Mouse (Mus musculus): ENCODE results near the gene Krt222. TPM values are rescaled to one million over a fixed set of nuclear protein-coding genes. Genes with fewer than 3 reads are reported as not detected.

Gene Krt222
- polyA plus RNA-seq, 1 experiment from 2014 or later, result 0.68 TPM

DNA sequence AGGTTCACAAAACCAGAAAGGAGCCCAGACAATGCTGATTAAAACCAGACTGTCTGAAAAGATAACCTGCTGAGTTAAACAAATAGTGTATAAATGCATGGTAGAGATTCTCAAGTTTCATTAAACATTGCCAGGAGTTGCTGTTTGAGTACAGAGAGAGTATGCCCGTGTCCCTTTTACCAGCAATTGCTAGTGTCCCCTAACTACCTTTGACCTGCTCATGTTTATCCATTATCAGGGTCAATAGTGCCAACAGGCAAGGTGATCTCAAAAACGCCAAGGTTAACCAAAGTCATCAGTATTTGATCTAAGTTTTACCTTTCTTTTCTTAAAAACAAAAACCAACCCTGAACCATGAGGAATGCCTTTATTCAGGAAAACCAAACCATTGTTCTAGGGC lies 31.9 kb downstream of the Krt222 start:
- no peak overlapping the region for H3K27ac ChIP-seq (ENCODE audit: low read length)
- no peak overlapping the region for H3K4me3 ChIP-seq (ENCODE audit: low read depth, low read length)
- no peak overlapping the region for H3K9ac ChIP-seq (replicated peaks; ENCODE audit: low read depth, low read length)
- no peaks in the 10 kb centered on the region for H3K27me3 ChIP-seq (ENCODE audit: control insufficient read depth, insufficient read depth, low read length)
- H3K9me3 ChIP-seq (ENCODE audit: control insufficient read depth, low read depth, low read length), result no peaks in the 10 kb centered on the region
- H3K4me1 ChIP-seq (ENCODE audit: control insufficient read depth, insufficient read depth, low read length), result no peaks in the 10 kb centered on the region
- H3K4me2 ChIP-seq (replicated peaks; ENCODE audit: low read depth, low read length), result no peak overlapping the region
- ATAC-seq (ENCODE audit: insufficient number of reproducible peaks, insufficient read depth, low FRiP score, low read depth), result no peak
- 59% methylated on average over 2 of the region's 2 CpGs for WGBS
- peaks cover 69% of the 10 kb centered on the region for H3K36me3 ChIP-seq (ENCODE audit: control insufficient read depth, insufficient read depth, low read length)

DNA sequence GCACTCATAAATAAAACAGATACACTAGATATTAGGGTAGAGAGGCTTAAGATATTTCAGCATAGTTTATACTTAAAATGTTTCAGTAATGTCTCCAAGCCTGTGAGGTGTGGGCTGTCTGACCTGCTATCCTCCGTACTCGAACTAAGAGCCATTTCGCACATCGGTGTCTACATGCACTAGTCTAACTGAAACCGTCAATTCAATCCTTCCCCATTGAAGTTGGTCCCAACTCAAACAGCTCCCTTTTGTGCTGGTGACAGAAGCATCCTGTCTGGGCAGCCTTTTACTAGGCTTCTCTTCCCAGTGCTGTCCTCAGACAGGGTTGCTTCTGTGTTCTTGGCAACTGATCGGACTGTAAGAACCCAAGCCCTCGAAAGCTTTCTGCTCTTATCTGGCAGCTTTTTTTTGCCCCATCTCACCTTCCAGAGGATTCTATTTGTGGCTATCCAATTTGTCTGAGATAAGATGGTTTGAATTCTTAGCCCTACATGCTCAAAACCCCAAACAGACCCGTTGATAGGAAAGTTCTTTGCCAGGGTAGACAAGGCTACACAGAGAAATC lies 35.7 kb downstream of the Krt222 start:
- H3K27ac ChIP-seq (ENCODE audit: low read length), result no peak overlapping the region
- H3K4me3 ChIP-seq (ENCODE audit: low read depth, low read length), result no peak overlapping the region
- H3K9ac ChIP-seq (replicated peaks; ENCODE audit: low read depth, low read length), result no peak overlapping the region
- no peaks in the 10 kb centered on the region for H3K27me3 ChIP-seq (ENCODE audit: control insufficient read depth, insufficient read depth, low read length)
- H3K36me3 ChIP-seq (ENCODE audit: control insufficient read depth, insufficient read depth, low read length), result peaks cover 32% of the 10 kb centered on the region
- no peak for ATAC-seq (ENCODE audit: insufficient number of reproducible peaks, insufficient read depth, low FRiP score, low read depth)
- H3K4me2 ChIP-seq (replicated peaks; ENCODE audit: low read depth, low read length), result no peak overlapping the region
- no peaks in the 10 kb centered on the region for H3K9me3 ChIP-seq (ENCODE audit: control insufficient read depth, low read depth, low read length)
- H3K4me1 ChIP-seq (ENCODE audit: control insufficient read depth, insufficient read depth, low read length), result no peaks in the 10 kb centered on the region
- WGBS, result 76% methylated on average over 8 of the region's 8 CpGs

DNA sequence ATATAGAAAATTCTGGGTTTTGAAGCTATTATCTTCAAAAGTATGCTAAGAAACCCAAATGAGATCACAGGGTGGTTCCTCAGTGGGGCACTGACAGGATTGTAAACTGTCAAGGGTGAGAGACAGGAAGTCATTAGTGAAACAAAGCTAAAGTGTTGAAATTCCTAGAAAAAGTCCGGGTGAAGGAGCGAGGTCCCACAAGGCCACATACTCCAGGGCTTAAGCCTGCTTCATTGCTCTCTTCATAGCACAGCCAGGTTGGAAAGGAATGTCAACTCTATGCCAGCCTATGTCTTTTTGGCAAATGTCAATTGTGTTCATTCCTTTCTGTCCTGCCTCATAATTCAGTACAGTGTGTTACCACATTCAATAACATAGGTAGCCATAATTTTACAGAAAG lies 36.4 kb downstream of the Krt222 start:
- WGBS, result 10% methylated on average over 2 of the region's 2 CpGs
- H3K27me3 ChIP-seq (ENCODE audit: control insufficient read depth, insufficient read depth, low read length), result no peaks in the 10 kb centered on the region
- no peak overlapping the region for H3K9ac ChIP-seq (replicated peaks; ENCODE audit: low read depth, low read length)
- ATAC-seq (ENCODE audit: insufficient number of reproducible peaks, insufficient read depth, low FRiP score, low read depth), result no peak
- no peak overlapping the region for H3K27ac ChIP-seq (ENCODE audit: low read length)
- H3K36me3 ChIP-seq (ENCODE audit: control insufficient read depth, insufficient read depth, low read length), result peaks cover 25% of the 10 kb centered on the region
- no peaks in the 10 kb centered on the region for H3K4me1 ChIP-seq (ENCODE audit: control insufficient read depth, insufficient read depth, low read length)
- no peaks in the 10 kb centered on the region for H3K9me3 ChIP-seq (ENCODE audit: control insufficient read depth, low read depth, low read length)
- no peak overlapping the region for H3K4me2 ChIP-seq (replicated peaks; ENCODE audit: low read depth, low read length)
- no peak overlapping the region for H3K4me3 ChIP-seq (ENCODE audit: low read depth, low read length)

DNA sequence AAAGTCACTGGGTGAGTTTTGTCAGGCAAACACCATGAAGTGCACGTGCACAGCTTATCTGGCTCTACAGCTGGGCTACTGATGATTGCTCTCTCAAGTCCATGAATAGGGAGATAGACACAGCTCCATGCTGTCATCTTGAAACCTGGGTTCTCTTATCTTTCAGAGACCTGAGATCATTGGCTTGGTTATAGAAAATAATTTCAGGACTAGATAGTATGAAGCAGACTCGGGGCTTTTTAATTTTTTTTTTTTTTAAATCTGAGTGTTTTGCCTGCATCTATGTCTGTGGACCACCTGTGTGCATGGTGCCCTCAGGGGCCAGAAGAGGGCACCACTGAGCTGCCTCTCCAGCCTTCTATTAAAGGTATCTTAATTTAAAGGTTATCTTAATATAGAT lies 36.9 kb downstream of the Krt222 start:
- Histone ChIP-seq H3K36me3 (ENCODE audit: control insufficient read depth, insufficient read depth, low read length) (peaks cover 20% of the 10 kb centered on the region), H3K4me1 (ENCODE audit: control insufficient read depth, insufficient read depth, low read length) (no peaks in the 10 kb centered on the region), H3K27ac (ENCODE audit: low read length) (no peak overlapping the region), H3K4me2 (replicated peaks; ENCODE audit: low read depth, low read length) (no peak overlapping the region), H3K9me3 (ENCODE audit: control insufficient read depth, low read depth, low read length) (no peaks in the 10 kb centered on the region), H3K9ac (replicated peaks; ENCODE audit: low read depth, low read length) (no peak overlapping the region), H3K4me3 (ENCODE audit: low read depth, low read length) (no peak overlapping the region), H3K27me3 (ENCODE audit: control insufficient read depth, insufficient read depth, low read length) (no peaks in the 10 kb centered on the region)
- no peak for ATAC-seq (ENCODE audit: insufficient number of reproducible peaks, insufficient read depth, low FRiP score, low read depth)
- WGBS, result 26% methylated on average over 2 of the region's 2 CpGs

DNA sequence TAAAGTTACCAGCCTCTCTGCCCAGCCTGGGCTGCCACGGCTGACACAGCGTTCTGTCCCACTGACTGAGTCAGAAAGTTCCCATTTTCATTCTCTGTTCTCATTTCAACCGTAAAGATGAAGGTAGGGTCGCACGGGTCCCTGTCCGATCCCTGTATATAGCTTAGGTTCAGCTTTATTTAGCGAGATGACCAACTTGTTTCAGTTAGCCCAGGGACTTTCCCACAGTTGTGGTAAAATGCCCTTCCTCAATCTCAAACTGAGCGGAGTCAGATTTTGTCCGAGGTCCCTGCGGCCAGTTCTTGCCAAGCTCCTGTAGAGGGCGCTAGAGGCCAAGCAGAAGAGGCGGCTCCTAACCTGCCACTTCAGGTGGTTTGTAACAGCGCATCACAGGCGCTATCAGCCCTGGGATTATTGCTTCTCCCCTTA lies 54.7 kb downstream of the Krt222 start:
- no peaks in the 10 kb centered on the region for H3K27me3 ChIP-seq (ENCODE audit: control insufficient read depth, insufficient read depth, low read length)
- 22% methylated on average over 14 of the region's 14 CpGs for WGBS
- H3K9me3 ChIP-seq (ENCODE audit: control insufficient read depth, low read depth, low read length), result no peaks in the 10 kb centered on the region
- no peak overlapping the region for H3K4me3 ChIP-seq (ENCODE audit: low read depth, low read length)
- no peak overlapping the region for H3K4me2 ChIP-seq (replicated peaks; ENCODE audit: low read depth, low read length)
- ATAC-seq (ENCODE audit: insufficient number of reproducible peaks, insufficient read depth, low FRiP score, low read depth), result no peak
- no peaks in the 10 kb centered on the region for H3K4me1 ChIP-seq (ENCODE audit: control insufficient read depth, insufficient read depth, low read length)
- no peak overlapping the region for H3K27ac ChIP-seq (ENCODE audit: low read length)
- no peaks in the 10 kb centered on the region for H3K36me3 ChIP-seq (ENCODE audit: control insufficient read depth, insufficient read depth, low read length)
- no peak overlapping the region for H3K9ac ChIP-seq (replicated peaks; ENCODE audit: low read depth, low read length)

DNA sequence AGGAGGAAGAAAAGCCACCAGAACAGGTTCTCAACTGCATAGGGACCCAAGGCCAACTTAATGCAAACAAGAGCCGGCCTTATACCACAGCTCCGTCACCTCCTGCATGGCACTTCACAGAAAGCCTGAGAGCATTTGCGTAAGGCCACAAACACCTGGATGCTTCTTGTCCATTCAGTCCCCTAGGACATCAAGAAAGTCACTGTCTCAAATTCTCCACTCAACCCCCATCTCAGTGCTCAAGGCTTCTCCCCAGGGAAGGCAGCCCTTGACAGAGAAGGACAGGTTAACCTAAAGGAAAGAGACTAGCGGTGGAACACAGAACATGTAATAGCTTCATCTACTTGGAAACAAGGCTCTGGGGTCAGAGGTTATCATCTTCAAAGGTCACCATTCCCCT lies 56.5 kb downstream of the Krt222 start:
- no peak overlapping the region for H3K4me2 ChIP-seq (replicated peaks; ENCODE audit: low read depth, low read length)
- H3K36me3 ChIP-seq (ENCODE audit: control insufficient read depth, insufficient read depth, low read length), result no peaks in the 10 kb centered on the region
- H3K4me3 ChIP-seq (ENCODE audit: low read depth, low read length), result no peak overlapping the region
- no peaks in the 10 kb centered on the region for H3K4me1 ChIP-seq (ENCODE audit: control insufficient read depth, insufficient read depth, low read length)
- no peak for ATAC-seq (ENCODE audit: insufficient number of reproducible peaks, insufficient read depth, low FRiP score, low read depth)
- no peaks in the 10 kb centered on the region for H3K27me3 ChIP-seq (ENCODE audit: control insufficient read depth, insufficient read depth, low read length)
- no peak overlapping the region for H3K27ac ChIP-seq (ENCODE audit: low read length)
- no peaks in the 10 kb centered on the region for H3K9me3 ChIP-seq (ENCODE audit: control insufficient read depth, low read depth, low read length)
- H3K9ac ChIP-seq (replicated peaks; ENCODE audit: low read depth, low read length), result no peak overlapping the region
- 63% methylated on average over 4 of the region's 4 CpGs for WGBS

DNA sequence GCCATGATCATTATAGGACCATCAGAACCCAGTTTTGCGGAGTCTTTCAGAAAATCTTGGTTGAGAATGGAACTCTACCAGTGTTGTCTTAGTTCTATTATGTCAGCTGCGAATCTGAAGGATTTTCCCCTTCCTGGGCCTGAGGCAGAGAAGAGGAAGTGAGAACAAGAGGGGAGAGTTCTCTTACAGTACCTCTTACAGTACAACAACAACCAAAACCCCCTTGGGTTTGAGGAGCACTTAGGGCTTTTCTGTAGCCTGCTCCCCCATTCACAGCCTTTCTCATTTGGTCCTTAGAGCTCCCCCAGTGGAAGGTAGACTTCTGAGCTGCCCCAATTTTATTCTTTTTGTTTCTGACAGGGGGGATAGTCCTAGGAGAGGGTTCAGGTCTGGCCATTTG lies 57.0 kb downstream of the Krt222 start:
- 79% methylated on average over 2 of the region's 2 CpGs for WGBS

More for the DNA sequence above, 57.0 kb downstream of the Krt222 start:
- no peak for ATAC-seq (ENCODE audit: insufficient number of reproducible peaks, insufficient read depth, low FRiP score, low read depth)
- Histone ChIP-seq H3K4me1 (ENCODE audit: control insufficient read depth, insufficient read depth, low read length) (no peaks in the 10 kb centered on the region), H3K36me3 (ENCODE audit: control insufficient read depth, insufficient read depth, low read length) (no peaks in the 10 kb centered on the region), H3K4me3 (ENCODE audit: low read depth, low read length) (no peak overlapping the region), H3K27ac (ENCODE audit: low read length) (no peak overlapping the region), H3K9ac (replicated peaks; ENCODE audit: low read depth, low read length) (no peak overlapping the region), H3K9me3 (ENCODE audit: control insufficient read depth, low read depth, low read length) (no peaks in the 10 kb centered on the region), H3K4me2 (replicated peaks; ENCODE audit: low read depth, low read length) (no peak overlapping the region), H3K27me3 (ENCODE audit: control insufficient read depth, insufficient read depth, low read length) (no peaks in the 10 kb centered on the region)

Other genes starting within 250 kb of the Krt222 start
- 260 and 284 TPM in 2 replicates for gene Top2a, start 219.9 kb downstream of the Krt222 start, polyA plus RNA-seq (2014; fragmentation: Nextera tagmentation; extraction: Ambion mirVana)
- 494 and 532 TPM in 2 replicates for gene Igfbp4, start 202.8 kb downstream of the Krt222 start, polyA plus RNA-seq (2014; fragmentation: Nextera tagmentation; extraction: Ambion mirVana)
- 2.4 and 2.5 TPM in 2 replicates for gene Tns4, start 154.8 kb downstream of the Krt222 start, polyA plus RNA-seq (2014; fragmentation: Nextera tagmentation; extraction: Ambion mirVana)
- gene Ccr7, start 89.0 kb downstream of the Krt222 start, polyA plus RNA-seq (2014; fragmentation: Nextera tagmentation; extraction: Ambion mirVana), result 0.46 and 0.52 TPM in 2 replicates
- 156 and 164 TPM in 2 replicates for gene Smarce1, start 13.1 kb downstream of the Krt222 start, polyA plus RNA-seq (2014; fragmentation: Nextera tagmentation; extraction: Ambion mirVana)
- 0.13 TPM in 1 of 2 replicates, not detected in the other for gene Krt24, start 41.2 kb upstream of the Krt222 start, polyA plus RNA-seq (2014; fragmentation: Nextera tagmentation; extraction: Ambion mirVana)
- gene Krt25, start 78.9 kb upstream of the Krt222 start, polyA plus RNA-seq (2014; fragmentation: Nextera tagmentation; extraction: Ambion mirVana), result not detected in 2 replicates
- gene Krt26, start 93.9 kb upstream of the Krt222 start, polyA plus RNA-seq (2014; fragmentation: Nextera tagmentation; extraction: Ambion mirVana), result not detected in 2 replicates
- not detected in 2 replicates for gene Krt27, start 107.0 kb upstream of the Krt222 start, polyA plus RNA-seq (2014; fragmentation: Nextera tagmentation; extraction: Ambion mirVana)
- 0.21 TPM in 1 of 2 replicates, not detected in the other for gene Krt28, start 130.8 kb upstream of the Krt222 start, polyA plus RNA-seq (2014; fragmentation: Nextera tagmentation; extraction: Ambion mirVana)
- 31.7 and 37.0 TPM in 2 replicates for gene Krt10, start 145.3 kb upstream of the Krt222 start, polyA plus RNA-seq (2014; fragmentation: Nextera tagmentation; extraction: Ambion mirVana)
- not detected in 2 replicates for gene Krt12, start 178.2 kb upstream of the Krt222 start, polyA plus RNA-seq (2014; fragmentation: Nextera tagmentation; extraction: Ambion mirVana)
- 3.0 and 3.9 TPM in 2 replicates for gene Krt20, start 194.1 kb upstream of the Krt222 start, polyA plus RNA-seq (2014; fragmentation: Nextera tagmentation; extraction: Ambion mirVana)
- gene Krt23, start 249.1 kb upstream of the Krt222 start, polyA plus RNA-seq (2014; fragmentation: Nextera tagmentation; extraction: Ambion mirVana), result 18.3 and 21.4 TPM in 2 replicates

All from stomach, embryonic 14.5 days (tissue).